Mouse (Mus musculus) lung, embryonic 16.5 days (tissue): ENCODE results near the gene Tmem262. TPM values are rescaled to one million over a fixed set of nuclear protein-coding genes. Genes with fewer than 3 reads are reported as not detected.

Source experiments
- ATAC-seq: fragments of 200-750 bp; cut with Nextera tagmentation; 2 replicates; pipeline ENCODE4 v1.8.0; 2017; ENCODE audit warnings: low read depth, mild to moderate bottlenecking, moderate library complexity
- H3K27ac ChIP-seq: fragments of 300-500 bp; sonication (generic); 2 replicates; pipeline ENCODE4 v1.5.1; 2014; ENCODE audit warnings: mild to moderate bottlenecking, control low read depth, low read length
- H3K27me3 ChIP-seq: fragments of 300-500 bp; sonication (generic); 2 replicates; pipeline ENCODE4 v1.6.1; 2014; ENCODE audit warnings: low read depth, low read length, mixed read lengths; ENCODE audit not compliant: control insufficient read depth, insufficient read depth
- H3K36me3 ChIP-seq: fragments of 300-500 bp; sonication (generic); 2 replicates; pipeline ENCODE4 v1.6.1; 2014; ENCODE audit warnings: low read length; ENCODE audit not compliant: control insufficient read depth, insufficient read depth
- H3K4me1 ChIP-seq: fragments of 300-500 bp; sonication (generic); replicated peaks from 2 replicates; pipeline ENCODE4 v1.6.1; 2014; ENCODE audit warnings: low read length, mixed read lengths; ENCODE audit not compliant: control insufficient read depth, insufficient read depth
- H3K4me2 ChIP-seq: fragments of 300-500 bp; sonication (generic); 2 replicates; pipeline ENCODE4 v1.6.1; 2014; ENCODE audit warnings: low read depth, low read length, control low read depth
- H3K4me3 ChIP-seq: fragments of 300-500 bp; sonication (generic); 2 replicates; pipeline ENCODE4 v1.5.1; 2014; ENCODE audit warnings: mild to moderate bottlenecking, low read length, control low read depth
- H3K9ac ChIP-seq: fragments of 300-500 bp; sonication (generic); 2 replicates; pipeline ENCODE4 v1.6.1; 2014; ENCODE audit warnings: low read length, control low read depth
- H3K9me3 ChIP-seq: fragments of 300-500 bp; sonication (generic); 2 replicates; pipeline ENCODE4 v1.6.1; 2016; ENCODE audit warnings: low read length; ENCODE audit not compliant: control insufficient read depth
- WGBS: fragments of 180-500 bp; shearing (Covaris S2); extraction: QIAGEN DNeasy Blood & Tissue Kit; methylation state at CpG from one replicate; pipeline ENCODE4 v1.1.7; 2014; 5-methylcytosine and 5-hydroxymethylcytosine counted together
- polyA plus RNA-seq: library from polyadenylated mRNA; unstranded; fragments of >200 nt; fragmentation: Nextera tagmentation; extraction: Ambion mirVana; gene quantifications from 2 replicates; pipeline ENCODE4 v1.2.1, GENCODE M21; 2015

Gene Tmem262
- polyA plus RNA-seq, 1 experiment from 2014 or later = not detected

DNA sequence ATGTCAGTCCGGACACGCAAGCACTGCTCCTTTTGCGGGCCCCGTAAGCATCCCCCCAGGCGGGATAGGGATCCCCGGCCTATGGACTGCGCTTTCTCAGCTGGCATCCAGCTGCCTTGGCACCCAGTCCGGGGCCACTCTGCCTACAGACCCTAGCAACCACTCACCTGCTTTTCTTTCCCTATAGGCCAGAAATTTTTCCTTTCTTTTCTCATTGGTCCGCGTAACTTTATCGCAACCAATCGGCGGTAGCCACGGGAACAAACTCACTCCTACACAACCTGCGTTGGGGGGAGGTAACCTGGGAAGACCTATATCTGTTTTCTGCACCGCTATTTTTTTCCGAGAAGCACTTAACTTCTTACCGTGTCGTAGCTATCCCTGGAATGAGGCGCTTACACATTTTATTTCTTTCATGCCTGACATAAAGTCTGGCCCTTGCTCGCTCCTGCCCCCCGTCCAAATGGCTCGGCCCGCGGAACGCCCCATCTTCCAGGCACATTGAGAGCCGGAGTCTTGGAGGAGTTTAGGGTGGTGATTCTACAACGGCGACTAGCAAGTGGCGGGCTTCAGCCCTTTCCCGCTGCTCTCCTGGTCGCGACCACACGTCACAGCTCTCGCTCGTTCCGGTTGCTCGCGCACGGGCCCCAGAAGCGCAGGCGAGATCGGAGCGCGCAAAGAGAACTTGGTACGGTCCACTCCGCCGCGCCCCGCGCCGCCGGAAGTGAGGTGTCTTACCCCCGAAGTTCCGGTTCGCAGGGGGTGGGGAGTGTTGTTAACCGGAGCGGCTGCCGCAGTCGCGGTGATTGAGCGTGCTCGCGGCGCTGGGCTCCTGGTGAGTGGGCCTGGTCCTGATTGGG is 33.3 kb upstream of the Tmem262 start, which contains the start of gene Syvn1:
TSS of gene Syvn1 (plus strand) at position 283 of the 860 bp plus-strand sequence.
- H3K27ac ChIP-seq = peak within 1 kb of the TSS; percentile 99

DNA sequence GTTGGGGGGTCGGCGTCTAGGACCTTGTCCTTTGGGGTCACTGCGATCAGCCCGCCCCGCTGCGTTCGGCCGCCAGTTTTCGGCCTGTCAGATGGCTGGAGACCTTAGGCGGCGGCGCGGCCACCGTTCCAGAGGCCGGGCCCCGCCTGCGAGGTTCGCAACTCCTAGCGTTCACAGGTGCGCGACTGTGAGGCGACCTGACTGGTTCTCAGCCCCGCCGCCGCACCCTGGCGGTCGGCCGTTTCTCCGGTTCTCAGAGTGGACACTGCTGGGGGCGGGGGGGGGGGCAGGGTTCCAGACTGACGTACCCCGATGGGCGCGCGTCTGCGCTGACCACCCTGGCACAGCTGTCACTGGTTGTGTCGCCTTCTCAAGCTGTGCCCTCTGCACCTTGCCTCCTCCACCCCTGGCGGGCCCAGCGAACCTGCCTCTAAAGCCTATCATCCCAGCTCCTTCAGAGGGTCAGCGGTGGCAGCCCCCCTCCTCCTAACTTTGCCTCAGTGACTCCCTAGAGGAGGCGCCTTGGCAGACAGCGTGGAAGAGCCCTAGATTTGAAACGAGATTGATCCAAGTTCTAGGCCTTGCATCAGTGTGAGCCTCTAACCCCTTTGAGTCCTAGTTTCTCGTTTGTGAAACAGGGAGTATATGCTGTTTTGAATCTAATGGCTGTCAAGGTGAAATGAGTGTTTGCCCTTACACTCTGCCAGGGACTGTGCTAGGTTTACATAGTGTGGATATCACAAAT is 32.5 kb upstream of the Tmem262 start:
- H3K4me1 ChIP-seq = peaks cover 17% of the 10 kb centered on the region
- no peaks in the 10 kb centered on the region for H3K9me3 ChIP-seq
- WGBS = under 1% methylated on average over 43 of the region's 44 CpGs
- peak overlapping the region; percentile 99 for H3K27ac ChIP-seq
- H3K4me2 ChIP-seq = peak overlapping the region; percentile 91
- peaks cover 37% of the 10 kb centered on the region for H3K36me3 ChIP-seq
- H3K9ac ChIP-seq = peak overlapping the region; percentile 94
- H3K27me3 ChIP-seq = no peaks in the 10 kb centered on the region
- peak; percentile 10 for ATAC-seq
- peak overlapping the region; percentile 95 for H3K4me3 ChIP-seq

More for the DNA sequence above, 33.3 kb upstream of the Tmem262 start, which contains the start of gene Syvn1:
- Histone ChIP-seq H3K4me1 (peaks cover 17% of the 10 kb centered on the region), H3K27me3 (no peaks in the 10 kb centered on the region), H3K9me3 (no peaks in the 10 kb centered on the region), H3K9ac (peak within 1 kb of the TSS; percentile 94), H3K4me3 (peak within 1 kb of the TSS; percentile 95), H3K4me2 (peak within 1 kb of the TSS; percentile 91), H3K36me3 (peaks cover 29% of the 10 kb centered on the region)
- ATAC-seq = peak; percentile 93
- under 1% methylated on average over 59 of the region's 65 CpGs for WGBS

DNA sequence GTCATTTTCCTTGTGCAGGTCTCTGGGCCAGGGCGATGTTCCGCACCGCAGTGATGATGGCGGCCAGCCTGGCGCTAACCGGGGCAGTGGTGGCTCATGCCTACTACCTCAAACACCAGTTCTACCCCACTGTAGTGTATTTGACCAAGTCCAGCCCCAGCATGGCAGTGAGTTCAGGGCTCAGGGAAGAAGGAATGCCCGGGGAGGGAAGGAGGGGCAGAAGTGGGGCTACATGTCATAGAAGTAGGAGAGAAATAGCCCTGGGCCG is 32.0 kb upstream of the Tmem262 start:
- H3K36me3 ChIP-seq = peaks cover 42% of the 10 kb centered on the region
- WGBS = 77% methylated on average over 8 of the region's 8 CpGs
- H3K27ac ChIP-seq = no peak overlapping the region

DNA sequence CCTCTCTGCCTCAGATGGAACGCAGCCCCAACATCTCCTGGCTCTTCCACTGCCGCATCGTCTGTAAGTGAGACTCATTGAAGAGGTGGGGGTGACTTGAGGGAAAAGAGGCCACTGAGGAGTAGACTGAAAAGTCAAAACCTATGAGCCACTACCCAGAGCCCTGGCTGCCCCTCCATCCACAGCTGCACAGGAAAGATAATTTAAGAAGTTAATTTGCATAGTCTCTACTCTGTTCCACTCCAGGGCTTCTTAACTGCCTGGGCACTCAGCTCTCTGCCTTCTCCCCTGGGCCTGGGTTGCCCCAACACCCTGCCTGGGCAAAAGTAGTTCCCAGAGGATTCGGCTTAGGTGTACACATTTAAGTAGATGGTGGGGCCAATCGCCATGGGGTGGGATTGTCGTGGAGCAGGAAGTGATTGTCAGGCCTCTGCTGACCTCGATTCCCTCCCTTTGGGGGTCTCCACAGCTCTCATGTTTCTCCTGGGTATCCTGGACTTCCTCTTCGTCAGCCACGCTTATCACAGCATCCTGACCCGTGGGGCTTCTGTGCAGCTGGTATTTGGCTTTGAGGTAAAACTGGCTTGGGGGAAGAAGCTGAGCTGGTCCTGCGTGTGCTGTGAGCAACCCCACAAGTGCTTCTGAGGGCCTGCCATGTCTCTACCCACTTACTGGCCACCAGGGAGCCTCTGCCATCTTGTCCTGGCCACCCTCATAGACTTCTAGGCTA is 31.0 kb upstream of the Tmem262 start:
- no peak overlapping the region for H3K27ac ChIP-seq

More for the DNA sequence above, 32.0 kb upstream of the Tmem262 start:
- Histone ChIP-seq H3K9ac (peak overlapping the region; percentile 94), H3K4me2 (peak overlapping the region; percentile 91), H3K4me3 (peak overlapping the region; percentile 95), H3K9me3 (no peaks in the 10 kb centered on the region), H3K4me1 (peaks cover 17% of the 10 kb centered on the region), H3K27me3 (no peaks in the 10 kb centered on the region)
- no peak for ATAC-seq

DNA sequence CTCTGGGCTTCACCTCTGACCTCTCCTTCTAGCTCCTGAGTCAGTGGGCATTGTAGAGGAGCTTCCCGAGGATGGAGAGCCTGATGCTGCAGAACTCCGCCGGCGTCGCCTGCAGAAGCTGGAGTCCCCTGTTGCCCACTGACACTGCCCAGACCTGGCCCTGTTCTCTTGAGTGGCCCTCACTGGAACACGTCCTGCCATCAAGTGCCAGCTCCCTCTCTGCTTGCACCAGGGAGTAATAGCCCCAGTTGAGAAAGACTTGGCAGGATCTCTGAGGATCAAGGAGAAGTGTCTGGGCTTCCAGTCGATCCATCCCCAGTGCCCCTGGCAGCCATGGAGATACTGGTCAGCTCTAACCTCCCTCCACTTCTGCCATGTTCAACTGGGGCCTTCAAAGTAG is 27.3 kb upstream of the Tmem262 start:
- Histone ChIP-seq H3K4me1 (peaks cover 15% of the 10 kb centered on the region), H3K9ac (no peak overlapping the region), H3K4me2 (no peak overlapping the region), H3K9me3 (no peaks in the 10 kb centered on the region), H3K4me3 (no peak overlapping the region), H3K27me3 (no peaks in the 10 kb centered on the region), H3K27ac (no peak overlapping the region), H3K36me3 (peaks cover 61% of the 10 kb centered on the region)
- ATAC-seq = no peak
- WGBS = 87% methylated on average over 7 of the region's 7 CpGs

More for the DNA sequence above, 31.0 kb upstream of the Tmem262 start:
- Histone ChIP-seq H3K27me3 (no peaks in the 10 kb centered on the region), H3K4me3 (no peak overlapping the region), H3K4me2 (no peak overlapping the region), H3K36me3 (peaks cover 50% of the 10 kb centered on the region), H3K4me1 (peaks cover 17% of the 10 kb centered on the region), H3K9me3 (no peaks in the 10 kb centered on the region), H3K9ac (no peak overlapping the region)
- ATAC-seq = no peak
- 84% methylated on average over 11 of the region's 11 CpGs for WGBS

DNA sequence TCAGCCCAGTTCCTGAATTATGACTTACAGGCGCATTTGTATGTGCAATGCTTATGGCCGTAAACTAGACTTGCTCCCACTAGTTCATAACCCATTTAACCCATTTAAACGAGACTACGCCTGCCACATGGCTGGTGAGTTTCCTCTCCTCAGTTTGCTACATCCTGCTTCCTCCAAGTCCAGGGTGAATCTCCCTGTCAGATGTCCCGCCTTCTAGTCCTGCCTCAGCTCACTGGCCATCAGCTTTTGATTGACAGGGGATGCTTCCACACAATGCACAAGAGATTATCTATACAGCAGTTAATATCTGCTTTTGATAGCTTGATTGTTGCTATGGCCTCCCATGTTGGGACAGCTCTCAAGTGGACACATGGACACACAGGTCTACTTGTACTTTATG is 25.5 kb upstream of the Tmem262 start:
- Histone ChIP-seq H3K27me3 (no peaks in the 10 kb centered on the region), H3K4me1 (peaks cover 14% of the 10 kb centered on the region), H3K9ac (no peak overlapping the region), H3K9me3 (no peaks in the 10 kb centered on the region), H3K4me3 (no peak overlapping the region), H3K27ac (no peak overlapping the region), H3K4me2 (no peak overlapping the region), H3K36me3 (peaks cover 57% of the 10 kb centered on the region)
- ATAC-seq = no peak
- WGBS = 74% methylated on average over 5 of the region's 5 CpGs

DNA sequence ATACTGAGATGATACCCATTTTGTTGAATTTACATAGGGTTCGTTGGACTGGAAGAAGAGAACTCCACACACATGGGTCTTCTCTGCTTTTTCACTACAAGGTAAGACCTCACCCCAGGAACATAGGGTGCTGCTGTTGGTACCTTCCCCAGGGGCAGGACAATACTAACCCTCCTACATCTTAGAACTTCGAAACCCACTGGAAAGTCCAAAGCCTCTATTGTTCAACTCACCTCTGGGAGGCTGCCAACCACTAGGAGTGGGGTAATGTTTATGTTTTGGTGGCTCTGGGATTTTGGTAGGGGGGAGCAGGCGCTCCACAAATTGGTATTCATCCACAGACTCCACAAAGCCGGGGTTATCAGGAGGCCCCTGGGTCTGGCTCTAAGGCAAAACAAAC is 23.1 kb upstream of the Tmem262 start:
- Histone ChIP-seq H3K9ac (peak overlapping the region; percentile 89), H3K4me1 (peaks cover 14% of the 10 kb centered on the region), H3K36me3 (peaks cover 39% of the 10 kb centered on the region), H3K9me3 (no peaks in the 10 kb centered on the region), H3K27ac (no peak overlapping the region), H3K27me3 (no peaks in the 10 kb centered on the region), H3K4me3 (peak overlapping the region; percentile 86), H3K4me2 (peak overlapping the region; percentile 61)
- ATAC-seq = no peak
- WGBS = 42% methylated on average over 4 of the region's 4 CpGs

DNA sequence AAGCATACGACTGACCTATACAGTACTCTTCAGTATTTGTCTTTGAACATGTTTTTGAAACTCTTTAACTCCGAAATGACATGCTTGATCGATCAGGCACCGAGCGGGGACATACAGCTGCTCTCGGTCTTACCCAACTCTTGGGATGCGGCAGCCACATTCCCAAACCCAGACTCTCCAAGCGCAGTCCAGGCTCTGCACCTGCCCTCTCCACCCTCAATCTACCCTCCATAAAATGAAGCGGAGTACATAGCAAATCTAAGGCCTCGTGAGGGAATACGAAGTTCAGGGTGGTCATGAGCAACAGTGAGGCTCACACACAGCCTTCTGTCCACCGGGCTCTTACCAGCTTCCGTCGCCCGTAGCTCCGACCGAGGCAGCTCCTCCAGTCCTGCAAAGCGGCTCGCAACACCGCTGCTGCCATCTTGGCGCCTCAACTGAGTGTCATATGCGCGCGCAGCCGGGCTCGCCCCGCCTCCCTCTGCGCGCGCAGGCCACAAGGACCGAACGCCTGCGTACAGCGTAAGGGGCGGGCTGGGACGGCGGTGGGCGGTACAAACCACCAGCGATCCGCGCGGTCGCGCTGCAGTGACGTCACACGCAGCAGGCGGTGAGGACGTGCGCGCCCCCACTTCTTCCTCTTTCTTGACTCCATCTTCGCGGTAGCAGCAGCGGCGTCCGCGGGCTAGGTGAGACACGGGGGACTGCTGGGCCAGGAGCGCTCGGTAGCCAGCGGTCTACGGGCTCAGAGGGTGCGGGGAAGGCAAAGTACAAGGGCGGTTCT is 22.3 kb upstream of the Tmem262 start, which contains the start of the genes Mrpl49 and Fau:
TSS of gene Mrpl49 (minus strand) at position 473 of the 784 bp plus-strand sequence.
TSS of gene Fau (plus strand) at position 532 of the 784 bp plus-strand sequence.
- peak; percentile 91 for ATAC-seq
- H3K4me2 ChIP-seq = peak within 1 kb of the TSS; percentile 78
- H3K9ac ChIP-seq = peak within 1 kb of the TSS; percentile 92
- H3K27me3 ChIP-seq = no peaks in the 10 kb centered on the region
- H3K4me3 ChIP-seq = peak within 1 kb of the TSS; percentile 86
- peaks cover 21% of the 10 kb centered on the region for H3K4me1 ChIP-seq
- H3K9me3 ChIP-seq = no peaks in the 10 kb centered on the region
- H3K36me3 ChIP-seq = peaks cover 31% of the 10 kb centered on the region
- under 1% methylated on average over 63 of the region's 63 CpGs for WGBS
- H3K27ac ChIP-seq = peak within 1 kb of the TSS; percentile 70
